Mouse (Mus musculus) neural tube, embryonic 11.5 days (tissue): ENCODE results near the gene Tshz2. TPM values are rescaled to one million over a fixed set of nuclear protein-coding genes. Genes with fewer than 3 reads are reported as not detected.

ENCODE experiments used
- ATAC-seq: fragments of 200-750 bp; cut with Nextera tagmentation; 2 replicates; pipeline ENCODE4 v1.8.0; 2017; ENCODE audit warnings: moderate number of reproducible peaks, mild to moderate bottlenecking, moderate TSS enrichment, moderate library complexity; ENCODE audit not compliant: insufficient read depth, low FRiP score, low TSS enrichment
- DNase-seq: peaks from one replicate; pipeline ENCODE4 v3.0.0-alpha.2; 2015; ENCODE audit warnings: low spot score
- H3K27ac ChIP-seq: fragments of 300-500 bp; sonication (generic); 2 replicates; pipeline ENCODE4 v1.5.1; 2014; ENCODE audit warnings: low read depth, mild to moderate bottlenecking, low read length
- H3K27me3 ChIP-seq: fragments of 300-500 bp; sonication (generic); 2 replicates; pipeline ENCODE4 v1.6.1; 2014; ENCODE audit warnings: mild to moderate bottlenecking, low read length, mixed read lengths; ENCODE audit not compliant: control insufficient read depth, insufficient read depth
- H3K36me3 ChIP-seq: fragments of 300-500 bp; sonication (generic); 2 replicates; pipeline ENCODE4 v1.6.1; 2014; ENCODE audit warnings: mild to moderate bottlenecking, low read length, moderate library complexity, mixed read lengths; ENCODE audit not compliant: control insufficient read depth, insufficient read depth
- H3K4me1 ChIP-seq: fragments of 300-500 bp; sonication (generic); 2 replicates; pipeline ENCODE4 v1.6.1; 2014; ENCODE audit warnings: low read length, mixed read lengths; ENCODE audit not compliant: control insufficient read depth, insufficient read depth
- H3K4me2 ChIP-seq: fragments of 300-500 bp; sonication (generic); 2 replicates; pipeline ENCODE4 v1.6.1; 2014; ENCODE audit warnings: low read depth, mild to moderate bottlenecking, moderate library complexity
- H3K4me3 ChIP-seq: fragments of 300-500 bp; sonication (generic); 2 replicates; pipeline ENCODE4 v1.5.1; 2014; ENCODE audit warnings: low read depth, low read length
- H3K9ac ChIP-seq: fragments of 300-500 bp; sonication (generic); 2 replicates; pipeline ENCODE4 v1.6.1; 2014; ENCODE audit warnings: mild to moderate bottlenecking, low read length
- H3K9me3 ChIP-seq: fragments of 300-500 bp; sonication (generic); 2 replicates; pipeline ENCODE4 v1.6.1; 2016; ENCODE audit warnings: low read length; ENCODE audit not compliant: control insufficient read depth
- WGBS: fragments of 180-500 bp; shearing (Covaris S2); extraction: QIAGEN DNeasy Blood & Tissue Kit; methylation state at CpG from one replicate; pipeline ENCODE4 v1.1.7; 2014; 5-methylcytosine and 5-hydroxymethylcytosine counted together
- polyA plus RNA-seq: library from polyadenylated mRNA; unstranded; fragments of >200 nt; fragmentation: Nextera tagmentation; extraction: Ambion mirVana; gene quantifications from 2 replicates; pipeline ENCODE4 v1.2.1, GENCODE M21; 2014

The Tshz2 gene
- polyA plus RNA-seq, 1 experiment from 2014 or later, result 9.1 TPM

GRCm38 (mm10) chr2:169787381-169787780, 154.6 kb downstream of the Tshz2 start:
- Histone ChIP-seq H3K27me3 (no peaks in the 10 kb centered on the region), H3K4me2 (no peak overlapping the region), H3K4me1 (peaks cover 17% of the 10 kb centered on the region; the same call in 1 of the 2 replicates), H3K27ac (no peak overlapping the region), H3K9me3 (no peaks in the 10 kb centered on the region), H3K4me3 (no peak overlapping the region), H3K36me3 (no peaks in the 10 kb centered on the region), H3K9ac (no peak overlapping the region)
- ATAC-seq (no peak), DNase-seq (no peak)
- WGBS, result 66% methylated on average over 5 of the region's 5 CpGs

DNA sequence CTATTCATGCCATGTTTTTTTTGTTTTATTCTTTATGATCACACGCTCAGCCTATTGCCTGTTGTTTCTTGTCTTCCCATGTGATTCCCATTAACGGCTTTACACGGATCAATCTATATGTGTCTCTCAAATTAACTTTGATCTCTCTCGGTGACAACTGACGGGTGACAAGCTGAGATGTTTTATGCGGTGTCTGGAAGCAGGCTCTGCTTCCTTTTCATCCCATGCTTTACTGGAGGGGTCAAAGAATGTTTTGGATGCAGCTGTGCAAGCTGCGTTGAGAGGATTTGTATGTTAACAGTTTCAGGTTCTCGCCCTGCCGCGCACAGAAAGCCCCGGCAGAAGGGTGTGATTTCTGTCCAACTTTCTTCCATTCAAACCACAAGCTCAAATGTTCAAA, 155.1 kb downstream of the Tshz2 start:
- H3K36me3 ChIP-seq, result no peaks in the 10 kb centered on the region
- no peak overlapping the region for H3K9ac ChIP-seq
- peaks cover 21% of the 10 kb centered on the region for H3K4me1 ChIP-seq
- DNase-seq, result no peak
- no peak for ATAC-seq
- H3K4me3 ChIP-seq, result no peak overlapping the region
- 68% methylated on average over 11 of the region's 11 CpGs for WGBS
- H3K4me2 ChIP-seq, result no peak overlapping the region
- H3K27me3 ChIP-seq, result no peaks in the 10 kb centered on the region
- H3K27ac ChIP-seq, result no peak overlapping the region
- no peaks in the 10 kb centered on the region for H3K9me3 ChIP-seq

DNA sequence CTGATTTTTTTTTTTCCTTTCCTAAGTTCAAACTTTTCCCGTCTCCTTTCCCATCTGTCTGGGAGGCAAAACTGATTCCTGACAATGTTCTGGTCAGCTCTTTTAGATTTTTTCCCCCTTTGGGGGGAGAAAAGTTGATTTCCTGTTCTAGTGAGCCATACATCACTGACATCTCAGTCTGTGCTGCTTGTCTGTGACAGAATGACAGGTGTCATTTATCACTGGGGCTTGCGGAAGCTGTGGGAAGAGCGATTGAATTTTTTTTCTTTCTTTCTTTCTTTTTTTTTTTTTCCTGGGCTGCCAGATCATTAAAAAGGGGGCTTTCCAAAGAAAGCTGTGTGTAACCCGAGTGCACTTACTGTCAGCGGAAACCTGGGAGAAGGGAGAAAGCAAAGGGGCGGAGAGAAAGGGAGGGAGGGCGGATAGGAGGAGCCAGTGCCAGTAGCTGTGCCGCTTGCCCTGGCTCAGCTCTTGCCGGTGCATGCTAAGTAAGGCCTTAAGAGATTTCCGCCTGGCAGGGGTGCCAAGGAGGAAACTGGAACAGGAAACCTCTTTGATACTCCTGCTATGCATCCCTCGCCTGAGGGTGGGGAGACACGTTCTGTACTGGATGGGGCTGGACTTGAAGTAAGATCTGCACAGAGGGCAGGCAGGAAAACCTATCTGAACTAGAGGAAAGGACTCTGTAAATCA, 157.8 kb downstream of the Tshz2 start:
- DNase-seq (peak; percentile 66), ATAC-seq (peak; percentile 60; the same call in 1 of the 2 replicates)
- H3K27ac ChIP-seq, result peak overlapping the region; percentile 67
- H3K27me3 ChIP-seq, result no peaks in the 10 kb centered on the region
- no peaks in the 10 kb centered on the region for H3K36me3 ChIP-seq
- no peaks in the 10 kb centered on the region for H3K9me3 ChIP-seq
- peaks cover 22% of the 10 kb centered on the region for H3K4me1 ChIP-seq
- H3K4me3 ChIP-seq, result 0 out of 2 replicates have a peak overlapping the region, but pooled peaks have one; percentile 6
- H3K9ac ChIP-seq, result peak overlapping the region; percentile 19; the same call in 1 of the 2 replicates
- peak overlapping the region; percentile 41 for H3K4me2 ChIP-seq
- WGBS, result 2% methylated on average over 12 of the region's 12 CpGs

- WGBS, result 30% methylated on average over 3 of the region's 3 CpGs
- Histone ChIP-seq H3K27me3 (no peaks in the 10 kb centered on the region), H3K4me1 (peaks cover 16% of the 10 kb centered on the region), H3K4me3 (no peak overlapping the region), H3K9me3 (no peaks in the 10 kb centered on the region), H3K36me3 (no peaks in the 10 kb centered on the region), H3K9ac (no peak overlapping the region), H3K4me2 (no peak overlapping the region), H3K27ac (no peak overlapping the region)
- no peak for DNase-seq
- ATAC-seq, result no peak
Observed at GRCm38 (mm10) chr2:169792706-169793105, 159.9 kb downstream of the Tshz2 start.

DNA sequence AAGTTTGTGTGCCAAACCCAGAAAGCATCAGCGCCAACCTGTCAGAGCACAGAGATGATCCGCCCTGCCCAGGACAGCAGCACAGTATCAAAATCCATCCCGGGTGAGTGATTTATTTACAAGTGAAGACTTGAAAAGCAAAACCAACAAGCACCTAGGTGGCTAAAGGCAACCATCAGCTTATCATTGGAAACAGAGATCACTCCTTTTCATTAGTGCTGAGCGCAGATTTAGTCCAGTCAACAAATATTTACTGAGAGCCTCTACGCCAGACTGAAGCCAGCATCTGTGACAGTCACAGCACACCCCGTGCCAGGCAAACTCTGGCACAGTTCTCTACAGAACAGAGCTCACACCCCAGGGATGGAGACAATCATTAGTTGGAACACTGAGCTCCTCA, 169.4 kb downstream of the Tshz2 start:
- Histone ChIP-seq H3K27me3 (no peaks in the 10 kb centered on the region), H3K27ac (no peak overlapping the region), H3K4me3 (no peak overlapping the region), H3K36me3 (no peaks in the 10 kb centered on the region), H3K4me1 (no peaks in the 10 kb centered on the region), H3K9ac (no peak overlapping the region), H3K4me2 (no peak overlapping the region), H3K9me3 (no peaks in the 10 kb centered on the region)
- ATAC-seq, result no peak
- WGBS, result 95% methylated on average over 6 of the region's 6 CpGs
- no peak for DNase-seq

DNA sequence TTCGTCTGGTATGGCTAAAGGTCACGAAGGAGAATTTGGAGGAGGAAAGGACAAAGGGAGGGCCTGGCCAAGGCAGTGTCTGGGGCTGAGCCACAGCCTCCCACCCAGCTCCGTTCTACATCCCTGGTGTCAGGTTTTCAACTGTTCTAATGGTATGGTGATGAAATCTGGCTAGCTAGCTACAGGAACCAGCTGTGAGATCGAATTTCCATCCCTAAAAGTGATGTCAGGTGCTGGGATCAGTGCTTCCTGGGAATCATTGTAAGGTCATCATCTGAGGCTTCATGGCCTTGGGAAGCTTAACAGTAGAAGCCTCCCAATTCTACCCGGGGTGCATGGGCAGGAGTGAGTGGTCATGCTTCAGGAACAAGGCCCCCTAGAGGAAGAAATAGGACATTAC, 171.6 kb downstream of the Tshz2 start:
- Histone ChIP-seq H3K27me3 (no peaks in the 10 kb centered on the region), H3K4me1 (no peaks in the 10 kb centered on the region), H3K4me2 (no peak overlapping the region), H3K27ac (no peak overlapping the region), H3K9me3 (no peaks in the 10 kb centered on the region), H3K36me3 (no peaks in the 10 kb centered on the region), H3K4me3 (no peak overlapping the region), H3K9ac (no peak overlapping the region)
- no peak for DNase-seq
- no peak for ATAC-seq
- 77% methylated on average over 5 of the region's 5 CpGs for WGBS

DNA sequence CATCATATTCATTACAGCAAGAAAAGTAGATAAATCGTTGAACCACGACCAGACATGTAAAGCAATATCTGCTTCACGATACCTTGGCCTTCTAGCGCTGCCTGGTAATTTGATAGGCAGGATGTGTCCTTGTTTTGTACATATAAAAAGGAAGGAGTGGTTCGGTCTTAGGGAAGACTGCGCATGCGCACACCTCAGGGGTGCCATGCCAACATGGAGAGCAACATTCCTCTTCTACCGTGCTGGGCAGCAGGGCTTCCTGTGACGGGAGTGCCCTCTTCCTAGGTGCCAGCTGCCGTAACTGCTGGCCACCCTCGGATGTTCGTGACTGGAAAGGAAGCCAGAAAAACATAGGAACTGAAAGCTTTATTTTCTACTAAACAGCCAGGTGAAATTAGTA, 172.7 kb downstream of the Tshz2 start:
- H3K9me3 ChIP-seq, result no peaks in the 10 kb centered on the region
- H3K27ac ChIP-seq, result no peak overlapping the region
- H3K4me2 ChIP-seq, result no peak overlapping the region
- H3K4me3 ChIP-seq, result no peak overlapping the region
- no peaks in the 10 kb centered on the region for H3K36me3 ChIP-seq
- no peak for DNase-seq
- no peaks in the 10 kb centered on the region for H3K27me3 ChIP-seq
- 92% methylated on average over 12 of the region's 12 CpGs for WGBS
- H3K4me1 ChIP-seq, result no peaks in the 10 kb centered on the region
- ATAC-seq, result no peak
- no peak overlapping the region for H3K9ac ChIP-seq

GRCm38 (mm10) chr2:169811589-169811988, 178.8 kb downstream of the Tshz2 start:
- Histone ChIP-seq H3K4me2 (no peak overlapping the region), H3K27me3 (no peaks in the 10 kb centered on the region), H3K4me3 (no peak overlapping the region), H3K27ac (no peak overlapping the region), H3K4me1 (peaks cover 3% of the 10 kb centered on the region; the same call in 1 of the 2 replicates), H3K9ac (no peak overlapping the region), H3K9me3 (no peaks in the 10 kb centered on the region), H3K36me3 (no peaks in the 10 kb centered on the region)
- ATAC-seq, result no peak
- DNase-seq, result no peak
- WGBS, result 78% methylated on average over 5 of the region's 5 CpGs

GRCm38 (mm10) chr2:169812055-169812454, 179.2 kb downstream of the Tshz2 start:
- no peak overlapping the region for H3K4me2 ChIP-seq
- H3K27me3 ChIP-seq, result no peaks in the 10 kb centered on the region
- ATAC-seq, result no peak
- no peaks in the 10 kb centered on the region for H3K36me3 ChIP-seq
- peaks cover 3% of the 10 kb centered on the region; the same call in 1 of the 2 replicates for H3K4me1 ChIP-seq
- no peak for DNase-seq
- H3K27ac ChIP-seq, result no peak overlapping the region
- H3K4me3 ChIP-seq, result no peak overlapping the region
- H3K9me3 ChIP-seq, result no peaks in the 10 kb centered on the region
- WGBS, result 84% methylated on average over 8 of the region's 8 CpGs
- no peak overlapping the region for H3K9ac ChIP-seq
